Mouse (Mus musculus): ENCODE measurements around the gene Gm20388.

Gm20388 gene

DNA sequence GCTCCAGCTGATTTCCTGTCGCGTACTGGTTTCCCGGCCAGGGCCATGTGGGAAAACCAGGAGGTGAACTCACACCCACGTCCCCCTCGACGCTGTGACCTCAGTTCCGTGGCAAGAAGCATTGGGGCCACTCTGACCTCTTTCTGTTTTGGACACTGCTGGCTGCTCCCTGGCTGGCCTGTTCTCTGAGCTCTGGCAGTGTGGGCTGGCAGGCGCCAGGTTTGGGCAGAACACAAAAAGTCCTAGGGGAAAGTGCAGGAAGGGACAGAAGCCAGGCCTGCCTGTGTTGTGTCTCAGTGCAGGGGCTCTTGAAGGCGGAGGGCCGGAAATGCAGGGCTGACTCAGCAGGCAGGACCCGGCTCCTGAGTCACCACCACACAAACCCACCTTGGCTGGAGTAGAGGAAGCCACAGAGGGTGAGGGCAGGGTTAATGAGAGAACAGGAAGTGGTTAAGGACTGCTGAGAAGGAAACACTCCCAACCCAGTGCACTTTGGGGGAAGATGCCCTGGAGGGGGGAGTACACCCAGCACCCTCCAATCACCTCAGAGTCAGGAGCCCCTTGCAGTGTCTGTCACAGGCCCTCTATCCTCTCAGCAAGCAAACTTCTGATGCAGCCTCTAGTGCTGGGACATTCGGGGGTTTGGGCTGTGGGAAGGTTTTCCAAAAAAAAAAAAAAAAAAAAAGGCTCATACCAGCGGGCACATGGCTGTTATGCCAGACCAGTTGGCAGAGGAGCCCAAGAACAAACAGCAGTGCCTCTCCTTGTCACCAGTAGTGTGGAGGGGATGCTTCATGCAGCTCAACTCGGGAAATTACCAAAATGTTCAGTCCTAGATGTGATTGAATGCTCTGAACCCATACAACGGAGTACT lies 1277.1 kb downstream of the Gm20388 start:
- DNase-seq (ENCODE audit: inconsistent ontology term) = peak; percentile 76

DNA sequence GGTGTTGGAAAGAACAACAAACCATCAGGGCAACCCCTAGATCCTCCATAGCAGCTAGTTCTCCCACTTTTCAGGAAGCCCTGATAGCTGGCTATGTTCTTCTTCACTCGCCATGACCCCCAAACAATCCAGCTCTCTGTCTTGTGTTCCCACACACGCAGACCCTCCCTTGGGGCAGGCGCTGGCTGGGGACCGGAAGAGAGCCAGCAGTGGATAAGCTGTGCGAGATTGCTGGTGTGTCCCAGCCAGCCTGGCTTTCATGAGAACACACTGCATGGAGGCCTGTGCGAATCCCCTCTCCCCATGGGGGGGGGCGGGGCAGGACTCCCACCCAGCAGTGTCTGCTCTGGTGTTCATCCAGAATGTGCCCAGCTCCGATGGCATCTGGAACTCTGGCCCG lies 1278.4 kb downstream of the Gm20388 start:
- DNase-seq (ENCODE audit: inconsistent ontology term) = no peak

GRCm38 (mm10) chr8:121192451-121192850 lies 1281.8 kb downstream of the Gm20388 start:
- no peak for DNase-seq (ENCODE audit: inconsistent ontology term)

- no peak for DNase-seq (ENCODE audit: inconsistent ontology term)
Observed at GRCm38 (mm10) chr8:121195970-121196369, 1285.3 kb downstream of the Gm20388 start.

- DNase-seq (ENCODE audit: inconsistent ontology term) = no peak
Observed at GRCm38 (mm10) chr8:121196726-121197668, 1286.4 kb downstream of the Gm20388 start.

GRCm38 (mm10) chr8:121200069-121200468 lies 1289.4 kb downstream of the Gm20388 start:
- DNase-seq (ENCODE audit: inconsistent ontology term) = no peak

GRCm38 (mm10) chr8:121200979-121201378 lies 1290.3 kb downstream of the Gm20388 start:
- no peak for DNase-seq (ENCODE audit: inconsistent ontology term)

DNA sequence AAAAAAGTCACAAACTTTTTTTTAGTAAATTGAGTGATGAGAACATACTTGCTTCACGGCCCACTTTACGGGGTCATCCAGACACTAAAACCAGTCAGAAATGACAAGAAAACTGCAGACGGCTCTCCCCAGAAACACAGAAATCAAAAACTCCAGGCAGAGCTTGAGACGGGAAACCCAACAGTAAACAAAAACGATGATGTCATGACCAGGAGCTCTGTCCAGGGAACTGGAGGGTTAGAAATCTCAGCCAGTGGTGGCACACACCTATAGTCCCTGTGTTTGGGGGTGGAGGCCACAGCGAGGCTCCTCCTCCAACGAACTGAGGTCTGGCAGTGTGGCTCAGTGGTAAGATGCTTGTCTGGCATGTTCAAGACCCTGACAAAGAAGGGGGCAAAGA lies 1291.0 kb downstream of the Gm20388 start:
- no peak for DNase-seq (ENCODE audit: inconsistent ontology term)

DNA sequence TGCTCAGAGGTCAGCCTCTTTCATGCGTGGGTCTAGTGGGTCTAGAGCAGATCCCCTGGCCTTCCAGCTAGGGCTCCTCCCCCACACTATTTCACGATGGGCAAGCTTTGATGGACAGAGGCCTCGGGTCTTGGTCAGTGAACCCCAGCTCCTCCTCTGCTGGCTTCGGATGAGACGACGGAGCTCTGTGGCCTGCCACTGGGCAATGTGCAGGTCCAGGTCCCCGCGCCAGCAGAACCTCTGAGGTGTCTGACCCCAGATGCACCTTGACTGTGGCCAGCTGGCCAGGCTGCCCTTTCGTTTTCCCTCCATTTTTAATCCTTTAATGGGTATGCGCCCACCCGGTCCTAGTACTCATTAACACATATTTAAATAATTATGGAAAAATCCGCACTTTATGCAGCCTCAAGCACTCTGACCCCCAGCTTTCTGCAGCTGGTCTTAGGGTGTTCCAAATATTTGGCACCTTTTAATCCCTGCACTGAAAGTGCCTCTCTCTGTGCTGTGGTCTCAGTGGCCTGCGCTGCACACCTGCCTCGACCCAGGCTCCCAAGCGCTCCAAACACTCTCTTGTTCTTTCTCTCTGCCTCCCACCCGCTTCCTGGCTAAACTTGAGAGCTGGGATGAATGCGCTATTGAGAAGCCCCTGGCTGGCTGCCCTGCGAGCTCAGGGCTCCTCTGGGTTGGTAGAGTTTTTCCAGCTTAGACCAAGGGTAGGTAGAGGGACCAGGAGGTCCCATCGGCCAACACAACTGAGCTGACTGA lies 1293.2 kb downstream of the Gm20388 start:
- DNase-seq (ENCODE audit: inconsistent ontology term) = peak; percentile 77

- no peak for DNase-seq (ENCODE audit: inconsistent ontology term)
Observed at GRCm38 (mm10) chr8:121207171-121207570, 1296.5 kb downstream of the Gm20388 start.

GRCm38 (mm10) chr8:121210627-121211026 lies 1300.0 kb downstream of the Gm20388 start:
- DNase-seq (ENCODE audit: inconsistent ontology term) = no peak

DNA sequence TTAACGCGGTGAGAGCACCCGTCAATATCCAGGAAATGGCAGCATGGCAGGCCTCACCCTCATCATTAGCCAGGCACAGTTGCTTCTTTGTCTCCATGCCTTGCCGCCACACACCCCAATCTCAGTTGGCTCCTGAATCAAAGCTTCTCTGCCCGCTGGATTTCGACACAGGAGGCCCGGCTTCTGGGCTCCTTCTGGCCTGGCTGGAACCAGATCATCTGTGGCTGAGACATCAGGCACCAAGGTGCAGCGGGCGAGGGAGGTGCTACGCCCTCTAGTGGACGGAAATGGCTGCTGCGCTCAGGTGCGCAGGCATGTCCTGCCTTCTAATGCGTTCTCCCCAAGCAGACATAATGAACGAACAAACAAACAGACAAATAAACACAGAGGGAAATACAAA lies 1302.6 kb downstream of the Gm20388 start:
- peak; percentile 76 for DNase-seq (ENCODE audit: inconsistent ontology term)

GRCm38 (mm10) chr8:121213651-121214050 lies 1303.0 kb downstream of the Gm20388 start:
- no peak for DNase-seq (ENCODE audit: inconsistent ontology term)

DNA sequence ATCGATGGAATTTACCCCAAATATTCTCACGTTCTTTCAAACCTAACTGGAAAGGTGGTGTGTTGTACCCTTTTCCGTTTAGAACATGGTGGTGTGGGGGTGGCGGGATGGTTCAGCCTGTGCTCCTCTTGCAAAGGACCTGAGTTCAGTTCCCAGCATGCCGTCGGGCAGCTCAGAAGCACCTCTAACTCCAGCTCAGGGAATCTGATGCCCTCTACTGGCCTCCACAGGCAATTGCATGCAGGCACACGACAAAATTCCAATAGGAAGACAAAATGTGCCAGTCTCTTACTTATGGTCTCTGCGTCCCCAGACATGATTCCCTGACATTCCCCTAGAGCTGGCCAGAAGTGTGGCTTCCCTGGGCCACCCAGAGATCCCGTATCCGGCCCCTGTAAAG lies 1304.3 kb downstream of the Gm20388 start:
- no peak for DNase-seq (ENCODE audit: inconsistent ontology term)

- no peak for DNase-seq (ENCODE audit: inconsistent ontology term)
Observed at GRCm38 (mm10) chr8:121216441-121216949, 1305.9 kb downstream of the Gm20388 start.

DNA sequence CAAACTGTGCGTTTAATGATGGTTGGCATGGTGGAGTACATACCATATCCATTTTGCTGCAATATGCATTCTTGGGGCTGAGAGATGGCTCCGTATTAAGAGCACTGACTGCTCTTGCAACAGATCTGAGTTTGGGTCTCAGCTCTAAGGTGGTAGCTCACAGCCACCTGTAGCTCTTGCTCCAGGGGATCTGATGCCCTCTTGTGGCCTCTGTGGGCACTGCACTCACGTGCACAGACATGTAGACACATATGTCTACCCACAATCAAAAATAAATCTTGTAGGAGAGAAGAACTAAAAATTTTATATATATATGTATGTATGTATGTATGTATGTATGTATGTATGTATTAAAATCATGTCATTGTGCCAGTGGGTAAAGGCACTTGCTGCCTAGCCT lies 1307.8 kb downstream of the Gm20388 start:
- DNase-seq (ENCODE audit: inconsistent ontology term) = no peak

DNA sequence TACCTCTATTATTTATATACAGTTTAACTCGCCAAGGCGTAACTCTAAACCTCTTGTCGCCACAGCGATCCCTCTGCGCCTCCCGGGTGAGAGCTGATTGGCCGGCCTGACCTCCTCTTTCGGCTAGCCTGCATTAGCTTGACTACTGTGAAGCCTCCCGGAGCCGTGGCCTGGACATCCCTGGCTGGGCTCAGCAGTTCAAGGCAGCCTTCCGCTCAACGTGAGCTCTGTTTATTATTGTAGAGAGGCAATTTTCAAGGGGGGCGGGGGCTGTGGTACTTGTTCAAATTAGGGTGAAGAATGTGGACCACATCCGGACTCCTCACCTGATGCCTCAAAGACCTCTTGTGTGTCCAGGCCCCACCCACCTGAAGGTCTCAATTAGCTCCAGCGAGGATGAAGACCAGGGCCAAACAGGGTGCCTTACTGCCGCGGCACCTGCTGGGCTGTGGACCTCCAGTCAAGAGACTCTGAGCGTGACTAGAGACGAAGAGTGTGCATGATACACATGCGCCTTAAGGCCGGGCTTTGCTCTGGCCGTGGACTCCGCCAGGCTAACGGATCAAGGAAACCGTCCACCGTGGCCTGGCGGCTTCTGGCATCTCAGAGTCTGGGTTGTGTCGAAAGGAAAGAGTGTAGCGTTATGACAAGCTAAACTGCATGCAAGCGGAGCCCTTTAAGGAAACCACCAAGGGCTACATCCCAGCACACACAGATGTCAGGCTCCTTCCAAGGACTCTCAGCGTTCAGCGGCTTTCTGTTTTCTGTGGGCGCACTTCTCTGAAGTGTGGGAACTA lies 1309.7 kb downstream of the Gm20388 start:
- no peak for DNase-seq (ENCODE audit: inconsistent ontology term)

DNA sequence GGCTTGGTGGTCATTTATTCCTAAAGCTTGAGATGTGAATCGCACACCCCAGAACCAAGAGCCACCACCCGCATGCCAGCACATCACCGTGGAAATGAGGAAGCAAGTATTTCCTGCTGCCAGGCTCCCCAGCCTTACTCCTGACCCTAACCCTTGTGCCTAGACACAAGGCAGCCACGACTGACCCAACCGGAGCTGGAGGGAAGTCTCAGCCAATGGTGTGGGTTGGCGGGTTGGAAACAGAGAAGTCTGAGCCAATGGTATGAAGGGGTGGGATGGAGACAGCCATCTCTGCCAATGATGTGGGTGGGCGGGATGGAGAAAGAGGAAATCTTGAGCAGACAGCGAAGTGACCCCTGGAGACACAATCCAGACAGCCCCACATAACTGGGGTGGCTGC lies 1314.1 kb downstream of the Gm20388 start:
- DNase-seq (ENCODE audit: inconsistent ontology term) = no peak

GRCm38 (mm10) chr8:121227756-121228155 lies 1317.1 kb downstream of the Gm20388 start:
- no peak for DNase-seq (ENCODE audit: inconsistent ontology term)

DNA sequence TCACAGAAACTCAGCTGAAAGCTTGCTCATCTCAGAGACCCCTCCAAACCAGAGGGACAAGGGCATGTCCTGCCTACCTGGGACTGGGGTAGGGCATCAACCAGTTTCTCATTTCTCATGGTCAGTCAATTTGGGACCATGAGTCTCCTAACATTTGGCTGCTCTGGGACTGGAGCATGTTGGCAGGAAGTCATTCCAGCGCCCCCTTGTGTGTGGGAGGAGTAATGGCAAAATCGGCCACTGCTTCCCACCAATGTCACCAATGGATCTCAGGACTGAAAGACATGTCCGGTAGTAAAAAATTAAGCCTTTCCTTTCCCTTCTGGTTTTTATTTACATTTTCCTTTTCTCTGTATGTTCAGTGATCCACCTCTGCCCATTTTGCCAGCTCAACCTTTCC lies 1318.3 kb downstream of the Gm20388 start:
- DNase-seq (ENCODE audit: inconsistent ontology term) = no peak

DNA sequence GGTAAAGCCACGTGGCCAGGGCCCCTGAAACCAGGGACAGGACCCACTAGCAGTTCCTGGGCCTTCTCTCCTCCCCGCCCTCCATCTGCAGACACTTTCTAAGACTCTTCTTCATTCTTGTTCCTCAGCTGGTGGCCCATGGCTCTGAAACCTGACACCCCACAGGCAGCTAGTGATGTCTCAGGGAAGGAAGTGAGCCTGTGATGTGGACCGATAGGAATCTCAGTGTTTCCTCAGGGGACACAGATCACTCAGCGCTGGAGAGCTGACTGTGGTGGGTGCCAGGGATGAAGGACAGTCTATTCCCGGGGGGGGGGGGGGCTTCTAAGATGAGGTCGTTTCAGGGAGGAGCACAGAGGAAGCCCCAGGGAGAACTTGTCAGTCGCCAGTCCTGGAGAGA lies 1318.9 kb downstream of the Gm20388 start:
- DNase-seq (ENCODE audit: inconsistent ontology term) = peak; percentile 22

Measured in Muller cell, postnatal 12 days (primary cell).